Mouse (Mus musculus): ENCODE data around the gene Olfr365. TPM values are rescaled to one million over a fixed set of nuclear protein-coding genes. Genes with fewer than 3 reads are reported as not detected.

Gene Olfr365
- polyA plus RNA-seq (2015; fragmentation: Illumina TruSeq; extraction: RNeasy Lipid Tissue Mini Kit (QIAGEN cat#74804); ENCODE audit: low read depth, low replicate concordance): not detected

GRCm38 (mm10) chr2:37187898-37188297 is at the start of gene Olfr365:
TSS of gene Olfr365 (plus strand) at chr2:37188198.

GRCm38 (mm10) chr2:37139022-37139421 is 49.0 kb upstream of the Olfr365 start, which contains the start of gene Olfr364-ps1:
TSS of gene Olfr364-ps1 (plus strand) at chr2:37139322.

GRCm38 (mm10) chr2:37211274-37211673 is 23.3 kb downstream of the Olfr365 start, which contains the start of gene Olfr366:
TSS of gene Olfr366 (plus strand) at chr2:37211574.

Other genes starting within 250 kb of the Olfr365 start
- gene Olfr357, start 194.4 kb upstream of the Olfr365 start, polyA plus RNA-seq (2015; fragmentation: Illumina TruSeq; extraction: RNeasy Lipid Tissue Mini Kit (QIAGEN cat#74804); ENCODE audit: low read depth, low replicate concordance): not detected
- gene Olfr358, start 178.9 kb upstream of the Olfr365 start, polyA plus RNA-seq (2015; fragmentation: Illumina TruSeq; extraction: RNeasy Lipid Tissue Mini Kit (QIAGEN cat#74804); ENCODE audit: low read depth, low replicate concordance): not detected
- not detected for gene Olfr360, start 122.5 kb upstream of the Olfr365 start, polyA plus RNA-seq (2015; fragmentation: Illumina TruSeq; extraction: RNeasy Lipid Tissue Mini Kit (QIAGEN cat#74804); ENCODE audit: low read depth, low replicate concordance)
- not detected for gene Olfr361, start 98.9 kb upstream of the Olfr365 start, polyA plus RNA-seq (2015; fragmentation: Illumina TruSeq; extraction: RNeasy Lipid Tissue Mini Kit (QIAGEN cat#74804); ENCODE audit: low read depth, low replicate concordance)
- gene Olfr362, start 70.3 kb upstream of the Olfr365 start, polyA plus RNA-seq (2015; fragmentation: Illumina TruSeq; extraction: RNeasy Lipid Tissue Mini Kit (QIAGEN cat#74804); ENCODE audit: low read depth, low replicate concordance): not detected
- not detected for gene Olfr364-ps1, start 48.9 kb upstream of the Olfr365 start, polyA plus RNA-seq (2015; fragmentation: Illumina TruSeq; extraction: RNeasy Lipid Tissue Mini Kit (QIAGEN cat#74804); ENCODE audit: low read depth, low replicate concordance)
- gene Olfr366, start 23.4 kb downstream of the Olfr365 start, polyA plus RNA-seq (2015; fragmentation: Illumina TruSeq; extraction: RNeasy Lipid Tissue Mini Kit (QIAGEN cat#74804); ENCODE audit: low read depth, low replicate concordance): not detected
- gene Olfr368, start 138.3 kb downstream of the Olfr365 start, polyA plus RNA-seq (2015; fragmentation: Illumina TruSeq; extraction: RNeasy Lipid Tissue Mini Kit (QIAGEN cat#74804); ENCODE audit: low read depth, low replicate concordance): not detected
- 30.4 TPM for gene Pdcl, start 171.1 kb downstream of the Olfr365 start, polyA plus RNA-seq (2015; fragmentation: Illumina TruSeq; extraction: RNeasy Lipid Tissue Mini Kit (QIAGEN cat#74804); ENCODE audit: low read depth, low replicate concordance)
- gene Rc3h2, start 234.7 kb downstream of the Olfr365 start, polyA plus RNA-seq (2015; fragmentation: Illumina TruSeq; extraction: RNeasy Lipid Tissue Mini Kit (QIAGEN cat#74804); ENCODE audit: low read depth, low replicate concordance): 21.8 TPM